ENCODE assay signal across 18 mouse cellular contexts in the genomic region with DNA sequence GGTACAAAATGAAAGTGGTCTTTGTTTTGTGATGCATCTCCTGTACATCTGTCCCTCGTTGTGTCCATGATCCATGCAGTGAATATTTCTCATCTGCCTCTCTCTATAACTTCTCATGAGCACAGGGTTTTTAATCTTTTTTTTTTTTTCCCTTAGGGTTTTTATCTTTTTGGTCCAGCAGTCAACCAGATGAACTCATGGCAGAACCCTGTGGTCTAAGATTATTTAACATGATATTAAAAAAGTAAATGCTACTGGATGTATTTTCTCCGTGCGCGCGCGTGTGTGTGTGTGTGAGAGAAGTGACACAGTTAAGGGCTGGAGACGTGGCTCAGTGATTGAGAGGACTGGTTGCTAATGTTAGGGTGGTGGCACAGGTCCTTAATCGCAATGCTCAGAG. TPM values are rescaled to one million over a fixed set of nuclear protein-coding genes. Genes with fewer than 3 reads are reported as not detected.
"Had no signal": no experiment of that assay in that cellular context is flagged by ENCODE, and none has a peak within 500 bp of the region (broad histone marks: within the 10 kb centered on the region; RNA-seq: fewer than 3 reads in every experiment).

No protein-coding gene starts in this region.

- H3K4me3 ChIP-seq: neural tube, embryonic 13.5 days; neural tube, embryonic 15.5 days; stomach, embryonic 15.5 days had no signal

- H3K27ac ChIP-seq: neural tube, embryonic 13.5 days; neural tube, embryonic 15.5 days; stomach, embryonic 15.5 days; stomach, postnatal 0 days had no signal

- H3K27me3 ChIP-seq: neural tube, embryonic 13.5 days; neural tube, embryonic 15.5 days; stomach, embryonic 15.5 days had no signal

- H3K4me2 ChIP-seq: neural tube, embryonic 13.5 days; neural tube, embryonic 15.5 days; stomach, embryonic 15.5 days had no signal

- H3K9ac ChIP-seq: neural tube, embryonic 13.5 days; neural tube, embryonic 15.5 days; stomach, embryonic 15.5 days had no signal

- H3K4me1 ChIP-seq: neural tube, embryonic 13.5 days; neural tube, embryonic 15.5 days; stomach, embryonic 15.5 days had no signal

- DNase-seq: retina, postnatal 1 day; right cerebral cortex, adult 18-20 months; right cerebral cortex, postnatal 14 days; right cerebral cortex, postnatal 25 days; spleen, adult 18-20 months; thymus, adult 18-20 months; thymus, adult 2 months; thymus, postnatal 14 days; thymus, postnatal 25 days; thymus, postnatal 36 days; thymus, postnatal 4 days had no signal

RNA-seq across cellular contexts. Expression of a gene that starts 39.7 kb away (rescaled TPM):
- total RNA-seq: neutrophil, adult 5-6 weeks had no signal
- polyA plus RNA-seq: spleen, adult 2 months; testis, adult 2 months; thymus, adult 2 months had no signal
